Mouse (Mus musculus): ENCODE measurements at regions not wholly inside any gene's neighbourhood (a gene's known extent, or its start where the extent isn't known, plus 50 kb on each side); places are given as distances from the start of the nearest gene placed in this dataset.

DNA sequence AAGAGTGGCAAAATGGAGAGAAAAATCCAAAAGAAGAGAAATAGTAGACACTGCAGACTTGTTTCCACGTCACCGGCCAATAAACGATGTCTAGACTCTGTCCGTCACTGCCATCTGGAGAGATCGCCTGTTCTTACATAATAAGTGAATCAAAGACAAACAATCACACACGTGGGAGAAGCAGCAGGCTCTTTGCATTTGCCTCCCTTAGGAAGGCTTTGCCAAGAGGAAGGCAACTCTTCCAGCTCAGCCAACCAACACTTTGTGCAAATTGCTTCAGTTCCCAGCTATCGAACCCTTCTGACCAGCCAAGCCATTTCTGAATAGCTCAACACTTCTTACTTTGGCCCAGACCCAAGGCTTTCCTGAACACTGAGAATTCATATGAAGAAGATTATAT lies 432.8 kb downstream of the 1700129C05Rik start:
- no peak overlapping the region for H3K4me3 ChIP-seq
- no peaks in the 10 kb centered on the region for H3K36me3 ChIP-seq
- ATAC-seq (ENCODE audit: low FRiP score, low read depth) = no peak
- no peaks in the 10 kb centered on the region for H3K27me3 ChIP-seq
- whole genome bisulfite sequencing = 79% methylated on average over 7 of the region's 7 CpGs
- H3K27ac ChIP-seq = no peak overlapping the region
- no peak overlapping the region for H3K4me2 ChIP-seq (replicated peaks)
- no peaks in the 10 kb centered on the region for H3K9me3 ChIP-seq
- H3K9ac ChIP-seq = no peak overlapping the region
- H3K4me1 ChIP-seq = no peaks in the 10 kb centered on the region

DNA sequence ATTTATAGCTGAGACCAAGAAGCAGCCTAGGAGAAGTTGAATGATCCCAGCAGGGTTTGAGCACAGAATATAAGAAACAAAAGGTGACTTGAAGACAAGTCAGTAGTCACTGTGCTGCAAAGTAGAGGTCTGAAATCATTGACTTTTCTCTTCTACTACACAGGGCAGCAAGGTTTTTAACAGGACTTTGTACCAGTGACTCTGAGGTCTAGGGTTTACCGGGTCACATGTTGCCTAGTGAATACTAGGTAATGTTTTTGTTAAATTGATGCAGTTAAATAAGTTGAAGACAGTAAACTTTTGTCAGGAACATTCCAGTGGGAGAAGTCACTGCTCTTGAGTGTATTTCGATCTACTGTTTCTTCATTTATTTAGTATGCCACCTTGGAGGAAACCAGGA lies 433.4 kb downstream of the 1700129C05Rik start:
- no peaks in the 10 kb centered on the region for H3K27me3 ChIP-seq
- H3K36me3 ChIP-seq = no peaks in the 10 kb centered on the region
- no peak overlapping the region for H3K9ac ChIP-seq
- no peak overlapping the region for H3K27ac ChIP-seq
- no peak overlapping the region for H3K4me2 ChIP-seq (replicated peaks)
- H3K9me3 ChIP-seq = no peaks in the 10 kb centered on the region
- H3K4me1 ChIP-seq = no peaks in the 10 kb centered on the region
- H3K4me3 ChIP-seq = no peak overlapping the region
- whole genome bisulfite sequencing = 83% methylated on average over 2 of the region's 2 CpGs
- ATAC-seq (ENCODE audit: low FRiP score, low read depth) = no peak

DNA sequence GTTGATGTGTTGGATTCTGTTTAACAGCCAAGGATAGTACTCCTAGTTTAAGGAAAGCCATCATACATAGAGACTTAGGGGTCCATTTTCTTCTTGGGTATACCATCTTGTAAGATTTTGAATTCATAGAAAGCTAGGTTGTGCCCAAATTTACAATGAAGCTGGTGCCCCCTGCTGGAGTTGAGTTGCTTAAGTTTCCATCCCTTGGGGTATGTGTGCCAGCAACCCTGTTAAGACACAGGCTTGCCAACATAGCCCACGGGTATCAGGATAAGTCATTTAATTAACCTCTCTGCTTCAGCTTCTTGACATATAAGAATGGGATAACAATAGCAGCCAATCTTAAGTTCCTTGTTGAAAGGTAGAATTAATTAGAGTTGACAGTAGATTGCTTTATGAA lies 440.9 kb downstream of the 1700129C05Rik start:
- 35% methylated on average over 1 of the region's 1 CpGs for WGBS
- H3K27ac ChIP-seq = no peak overlapping the region
- ATAC-seq (ENCODE audit: low FRiP score, low read depth) = no peak
- no peaks in the 10 kb centered on the region for H3K9me3 ChIP-seq
- no peak overlapping the region for H3K4me2 ChIP-seq (replicated peaks)
- no peaks in the 10 kb centered on the region for H3K27me3 ChIP-seq
- H3K4me3 ChIP-seq = no peak overlapping the region
- no peak overlapping the region for H3K9ac ChIP-seq
- no peaks in the 10 kb centered on the region for H3K36me3 ChIP-seq
- H3K4me1 ChIP-seq = no peaks in the 10 kb centered on the region

DNA sequence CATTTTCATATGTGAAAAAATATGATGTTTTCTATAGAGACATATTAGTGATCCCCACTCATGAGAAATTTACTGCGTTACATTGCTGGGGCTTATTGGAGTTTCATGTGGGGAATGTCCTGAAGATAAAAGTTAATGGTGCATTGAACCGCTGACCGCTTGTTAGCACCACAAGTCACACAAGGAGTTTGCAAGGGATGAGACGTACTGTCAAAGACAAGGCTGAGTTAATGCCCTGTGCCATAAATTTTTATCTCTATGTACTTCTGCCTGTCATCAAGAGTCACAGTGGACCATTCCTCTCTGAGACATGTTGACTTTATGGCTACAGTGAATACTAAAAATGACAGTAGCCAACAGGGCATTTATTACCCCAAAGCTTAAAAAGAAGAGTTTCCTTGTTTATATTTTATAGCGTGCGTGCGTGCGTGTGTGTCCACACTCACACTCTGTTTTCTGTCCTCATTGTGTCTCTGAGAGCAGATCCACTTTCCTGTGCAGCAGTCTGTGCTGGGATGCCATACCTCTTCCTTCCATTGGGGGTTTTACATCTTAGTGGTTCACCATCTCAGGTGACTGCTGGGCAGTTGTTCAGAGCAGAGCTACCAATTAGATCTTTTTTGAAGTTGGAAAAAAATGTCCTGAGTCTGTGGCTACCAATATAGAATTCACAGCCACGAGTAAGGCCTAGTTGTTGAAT lies 451.4 kb downstream of the 1700129C05Rik start:
- WGBS = 74% methylated on average over 9 of the region's 9 CpGs
- no peak for ATAC-seq (ENCODE audit: low FRiP score, low read depth)
- H3K4me1 ChIP-seq = no peaks in the 10 kb centered on the region

DNA sequence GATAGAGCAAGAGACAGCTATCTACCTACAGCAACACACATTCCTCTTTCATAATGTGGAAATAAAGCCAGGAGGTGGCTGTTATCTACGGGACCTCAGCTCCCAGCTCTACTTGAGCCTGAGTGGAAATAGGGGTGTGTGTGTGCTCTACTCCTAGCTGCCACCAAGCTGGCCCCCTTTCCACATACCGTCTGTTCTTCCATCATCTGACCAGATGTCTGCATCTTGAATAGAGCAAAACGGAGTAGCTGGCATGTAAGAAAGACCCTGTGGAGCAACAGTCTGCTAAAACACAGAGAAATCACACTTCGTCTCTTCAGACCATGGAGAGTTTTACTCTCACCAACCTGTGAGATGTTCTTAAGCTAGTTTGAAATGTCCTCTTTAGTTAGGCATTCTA lies 454.9 kb downstream of the 1700129C05Rik start:
- ATAC-seq (ENCODE audit: low FRiP score, low read depth) = no peak
- no peaks in the 10 kb centered on the region for H3K36me3 ChIP-seq
- no peaks in the 10 kb centered on the region for H3K9me3 ChIP-seq
- no peaks in the 10 kb centered on the region for H3K4me1 ChIP-seq
- no peak overlapping the region for H3K27ac ChIP-seq
- no peak overlapping the region for H3K4me3 ChIP-seq
- no peak overlapping the region for H3K9ac ChIP-seq
- WGBS = 81% methylated on average over 4 of the region's 4 CpGs
- H3K4me2 ChIP-seq (replicated peaks) = no peak overlapping the region
- no peaks in the 10 kb centered on the region for H3K27me3 ChIP-seq

More for the DNA sequence above, 451.4 kb downstream of the 1700129C05Rik start:
- Histone ChIP-seq H3K4me3 (no peak overlapping the region), H3K27me3 (no peaks in the 10 kb centered on the region), H3K27ac (no peak overlapping the region), H3K9me3 (no peaks in the 10 kb centered on the region), H3K36me3 (no peaks in the 10 kb centered on the region), H3K9ac (no peak overlapping the region), H3K4me2 (replicated peaks) (no peak overlapping the region)

DNA sequence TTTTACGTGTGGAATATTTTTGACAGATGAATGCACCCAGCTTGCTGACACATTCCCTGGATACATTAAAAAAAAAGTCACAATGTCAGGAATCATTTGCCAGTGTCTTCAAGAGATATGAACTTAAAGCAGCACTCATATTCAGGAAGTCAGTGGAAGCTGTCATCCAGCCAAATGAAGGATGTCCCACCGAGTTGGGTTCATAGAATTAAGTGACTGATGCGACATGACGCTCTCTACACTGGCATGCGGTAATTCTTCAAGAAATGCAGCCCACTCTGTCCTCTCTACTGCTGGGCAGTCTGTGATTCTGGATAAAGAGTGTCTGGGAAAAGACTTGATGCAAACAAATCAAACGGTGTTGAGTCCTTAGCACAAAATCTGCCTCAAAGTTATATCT lies 463.9 kb downstream of the 1700129C05Rik start:
- H3K9me3 ChIP-seq = no peaks in the 10 kb centered on the region
- no peak overlapping the region for H3K27ac ChIP-seq
- WGBS = 83% methylated on average over 6 of the region's 6 CpGs
- H3K36me3 ChIP-seq = no peaks in the 10 kb centered on the region
- no peak overlapping the region for H3K9ac ChIP-seq
- H3K4me2 ChIP-seq (replicated peaks) = no peak overlapping the region
- no peak overlapping the region for H3K4me3 ChIP-seq
- H3K27me3 ChIP-seq = no peaks in the 10 kb centered on the region
- no peaks in the 10 kb centered on the region; the same call in 1 of the 2 replicates for H3K4me1 ChIP-seq
- ATAC-seq (ENCODE audit: low FRiP score, low read depth) = no peak

DNA sequence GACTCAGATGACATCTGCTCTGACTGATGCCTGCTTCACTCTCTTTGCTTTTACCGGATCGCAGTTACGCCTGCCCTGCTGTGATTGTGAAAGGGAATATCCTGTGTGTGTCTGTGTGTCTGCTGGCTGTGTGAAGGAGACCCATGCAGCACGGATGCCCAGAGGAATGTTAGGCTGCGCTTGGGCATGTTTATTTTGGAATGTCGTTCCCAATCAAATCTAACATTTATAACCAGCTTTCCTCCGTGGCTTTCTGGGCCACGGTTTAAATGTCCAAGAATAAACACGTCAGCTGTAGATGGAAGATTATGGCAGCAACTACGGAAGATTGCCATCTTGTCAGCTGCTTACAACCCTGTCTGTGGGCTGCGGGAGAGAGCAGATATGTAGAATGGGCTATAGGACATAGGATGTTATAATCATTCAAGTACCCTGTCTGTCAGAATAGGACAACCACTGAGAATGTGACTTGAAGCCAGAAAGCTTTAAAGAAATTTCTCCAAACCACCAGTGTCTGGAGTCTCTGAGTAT lies 464.5 kb downstream of the 1700129C05Rik start:
- Histone ChIP-seq H3K36me3 (no peaks in the 10 kb centered on the region), H3K4me2 (replicated peaks) (no peak overlapping the region), H3K27ac (no peak overlapping the region), H3K9me3 (no peaks in the 10 kb centered on the region), H3K27me3 (no peaks in the 10 kb centered on the region), H3K4me3 (no peak overlapping the region), H3K9ac (no peak overlapping the region), H3K4me1 (no peaks in the 10 kb centered on the region; the same call in 1 of the 2 replicates)
- ATAC-seq (ENCODE audit: low FRiP score, low read depth) = no peak
- 49% methylated on average over 11 of the region's 11 CpGs for WGBS

DNA sequence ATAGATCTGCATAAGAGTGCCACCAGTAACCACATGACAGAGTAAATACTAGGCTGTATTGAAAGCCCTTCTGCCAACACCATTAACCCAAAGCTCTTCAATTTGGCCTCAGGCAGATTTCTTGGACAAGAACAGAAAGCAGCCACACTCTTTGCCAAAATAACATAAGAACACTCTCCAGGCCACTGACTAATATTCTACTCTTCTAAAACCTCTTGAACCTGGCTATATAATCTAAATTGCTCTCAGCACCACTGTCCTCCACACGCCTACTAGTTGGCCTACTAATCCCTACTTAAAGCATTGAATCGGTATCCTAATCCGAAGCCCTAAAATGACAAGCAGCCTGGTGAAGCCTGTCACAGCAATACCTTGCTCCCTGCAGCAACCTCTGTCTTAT lies 467.5 kb downstream of the 1700129C05Rik start:
- no peak overlapping the region for H3K27ac ChIP-seq
- no peak overlapping the region for H3K4me2 ChIP-seq (replicated peaks)
- H3K4me3 ChIP-seq = no peak overlapping the region
- H3K4me1 ChIP-seq = no peaks in the 10 kb centered on the region; the same call in 1 of the 2 replicates
- no peak overlapping the region for H3K9ac ChIP-seq
- H3K27me3 ChIP-seq = no peaks in the 10 kb centered on the region
- whole genome bisulfite sequencing = 81% methylated on average over 3 of the region's 3 CpGs
- ATAC-seq (ENCODE audit: low FRiP score, low read depth) = no peak
- H3K9me3 ChIP-seq = no peaks in the 10 kb centered on the region
- H3K36me3 ChIP-seq = no peaks in the 10 kb centered on the region

DNA sequence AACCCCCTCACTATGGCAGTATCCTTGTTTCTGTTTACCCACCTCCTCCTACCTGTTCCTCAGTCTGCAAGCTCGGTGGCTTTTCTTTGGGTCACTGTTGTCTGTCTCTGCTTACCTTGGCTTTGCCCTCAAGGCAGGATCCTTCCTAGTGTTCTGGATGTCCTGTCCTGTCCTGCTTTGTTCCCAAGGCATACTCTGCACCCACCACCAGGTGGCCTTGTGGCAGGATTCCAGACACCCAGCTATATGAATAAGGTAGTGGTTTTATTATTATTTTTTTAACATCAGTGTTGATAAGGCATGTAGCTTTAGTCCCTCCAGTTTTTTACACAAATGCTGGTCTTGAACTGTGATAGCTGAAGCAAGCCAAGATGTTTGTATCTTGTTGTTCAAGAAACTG lies 478.7 kb downstream of the 1700129C05Rik start:
- H3K9ac ChIP-seq = no peak overlapping the region
- no peak overlapping the region for H3K4me3 ChIP-seq
- no peaks in the 10 kb centered on the region for H3K27me3 ChIP-seq
- no peak overlapping the region for H3K4me2 ChIP-seq (replicated peaks)
- no peaks in the 10 kb centered on the region for H3K36me3 ChIP-seq
- ATAC-seq (ENCODE audit: low FRiP score, low read depth) = no peak
- H3K9me3 ChIP-seq = no peaks in the 10 kb centered on the region
- WGBS = 6% methylated on average over 1 of the region's 1 CpGs
- 0 out of 2 replicates have a peak, but pooled peaks cover 6% of the 10 kb centered on the region for H3K4me1 ChIP-seq
- H3K27ac ChIP-seq = no peak overlapping the region

DNA sequence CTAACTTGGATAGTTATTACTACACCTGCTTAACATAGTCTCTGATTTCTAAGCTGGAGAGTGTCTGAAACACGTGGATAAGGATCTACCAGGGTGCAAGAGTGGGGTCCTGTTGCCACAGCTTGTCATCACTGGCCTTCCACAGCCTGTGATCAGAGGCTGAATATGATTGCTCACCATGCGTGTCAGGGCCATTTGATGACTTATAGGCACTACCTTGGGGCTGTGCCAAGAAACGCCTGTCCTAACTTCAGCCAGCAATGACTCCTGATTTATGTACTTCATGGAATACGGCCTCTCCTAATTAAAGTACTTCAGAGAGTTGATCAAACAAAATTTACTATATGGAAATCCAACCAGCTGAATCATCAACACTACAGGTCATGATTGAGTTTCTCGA lies 480.1 kb downstream of the 1700129C05Rik start:
- 56% methylated on average over 5 of the region's 5 CpGs for WGBS
- no peak overlapping the region for H3K4me2 ChIP-seq (replicated peaks)
- H3K36me3 ChIP-seq = no peaks in the 10 kb centered on the region
- no peak for ATAC-seq (ENCODE audit: low FRiP score, low read depth)
- no peak overlapping the region for H3K9ac ChIP-seq
- no peak overlapping the region for H3K4me3 ChIP-seq
- H3K9me3 ChIP-seq = no peaks in the 10 kb centered on the region
- H3K4me1 ChIP-seq = 0 out of 2 replicates have a peak, but pooled peaks cover 11% of the 10 kb centered on the region
- no peaks in the 10 kb centered on the region for H3K27me3 ChIP-seq
- no peak overlapping the region for H3K27ac ChIP-seq

DNA sequence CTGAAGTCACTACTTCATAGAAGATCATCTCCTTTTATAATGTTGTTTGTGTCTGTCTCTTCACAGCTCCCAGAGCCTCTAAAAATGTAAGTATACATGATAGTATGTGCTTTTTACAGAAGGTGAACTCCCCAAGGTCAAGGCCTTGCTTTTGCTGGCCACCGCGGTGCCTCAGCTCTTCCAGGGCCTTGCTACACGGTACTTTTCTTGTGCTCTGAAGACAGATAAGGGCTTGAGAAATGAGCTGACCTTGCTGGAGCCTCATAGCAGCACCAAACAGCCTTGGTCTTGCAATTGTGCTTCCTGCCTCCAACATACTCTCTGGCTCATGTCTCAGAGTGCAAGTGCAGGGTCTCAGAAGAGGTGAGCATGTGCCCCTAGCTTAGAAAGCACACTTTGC lies 481.3 kb downstream of the 1700129C05Rik start:
- H3K9me3 ChIP-seq = no peaks in the 10 kb centered on the region
- WGBS = 75% methylated on average over 3 of the region's 3 CpGs

DNA sequence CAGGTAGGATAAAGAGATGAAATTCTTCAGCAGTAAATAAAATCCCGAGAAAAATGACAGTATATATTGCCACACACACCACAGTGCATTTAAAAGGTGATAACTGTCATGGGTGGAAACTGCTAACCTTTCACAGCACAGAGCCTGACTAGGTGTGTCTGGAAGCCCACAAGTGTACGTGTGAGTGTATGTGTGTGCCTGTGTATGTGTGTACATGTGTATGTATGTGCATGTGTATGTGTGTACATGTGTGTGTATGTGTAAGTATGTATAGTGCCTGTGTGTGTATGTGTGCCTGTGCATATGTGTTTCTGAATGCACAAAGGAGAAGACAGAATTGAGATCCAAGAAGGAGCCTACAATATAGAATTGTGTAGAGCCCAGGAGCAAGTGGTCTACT lies 485.4 kb downstream of the 1700129C05Rik start:
- Histone ChIP-seq H3K9me3 (no peaks in the 10 kb centered on the region), H3K36me3 (no peaks in the 10 kb centered on the region), H3K4me2 (replicated peaks) (no peak overlapping the region), H3K4me1 (peaks cover 31% of the 10 kb centered on the region), H3K27me3 (no peaks in the 10 kb centered on the region), H3K27ac (peak overlapping the region; percentile 65; the same call in 1 of the 2 replicates), H3K4me3 (no peak overlapping the region), H3K9ac (no peak overlapping the region)
- no peak; the same call in 1 of the 2 replicates for ATAC-seq (ENCODE audit: low FRiP score, low read depth)
- 35% methylated on average over 2 of the region's 2 CpGs for WGBS

More for the DNA sequence above, 481.3 kb downstream of the 1700129C05Rik start:
- Histone ChIP-seq H3K27me3 (no peaks in the 10 kb centered on the region), H3K4me1 (peaks cover 23% of the 10 kb centered on the region), H3K9ac (no peak overlapping the region), H3K36me3 (no peaks in the 10 kb centered on the region), H3K4me3 (no peak overlapping the region), H3K27ac (no peak overlapping the region), H3K4me2 (replicated peaks) (no peak overlapping the region)
- no peak for ATAC-seq (ENCODE audit: low FRiP score, low read depth)

DNA sequence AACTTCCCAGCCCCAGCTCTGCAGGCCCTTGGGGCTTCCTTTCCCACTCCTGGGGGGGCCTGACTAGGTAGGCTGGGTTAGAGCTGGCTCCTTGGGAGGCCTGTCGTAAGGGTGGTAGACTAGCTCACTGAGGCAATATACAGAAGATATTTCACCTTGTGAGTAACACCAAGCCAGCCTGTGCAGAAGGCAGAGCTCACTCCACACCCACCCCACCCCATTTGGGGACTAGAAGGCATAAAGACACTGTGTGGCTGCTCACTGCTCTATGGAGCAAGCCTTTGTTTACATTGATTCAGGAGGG lies 485.8 kb downstream of the 1700129C05Rik start:
- peaks cover 31% of the 10 kb centered on the region for H3K4me1 ChIP-seq

More for the DNA sequence above, 485.8 kb downstream of the 1700129C05Rik start:
- Histone ChIP-seq H3K4me3 (no peak overlapping the region), H3K4me2 (replicated peaks) (0 out of 2 replicates have a peak overlapping the region, but pooled peaks have one; percentile 14), H3K27ac (peak overlapping the region; percentile 65; the same call in 1 of the 2 replicates), H3K36me3 (no peaks in the 10 kb centered on the region), H3K27me3 (no peaks in the 10 kb centered on the region), H3K9ac (no peak overlapping the region), H3K9me3 (no peaks in the 10 kb centered on the region)
- ATAC-seq (ENCODE audit: low FRiP score, low read depth) = no peak
- WGBS = 0% methylated on average over 1 of the region's 1 CpGs

All from limb, embryonic 13.5 days (tissue).